In the genomic region with DNA sequence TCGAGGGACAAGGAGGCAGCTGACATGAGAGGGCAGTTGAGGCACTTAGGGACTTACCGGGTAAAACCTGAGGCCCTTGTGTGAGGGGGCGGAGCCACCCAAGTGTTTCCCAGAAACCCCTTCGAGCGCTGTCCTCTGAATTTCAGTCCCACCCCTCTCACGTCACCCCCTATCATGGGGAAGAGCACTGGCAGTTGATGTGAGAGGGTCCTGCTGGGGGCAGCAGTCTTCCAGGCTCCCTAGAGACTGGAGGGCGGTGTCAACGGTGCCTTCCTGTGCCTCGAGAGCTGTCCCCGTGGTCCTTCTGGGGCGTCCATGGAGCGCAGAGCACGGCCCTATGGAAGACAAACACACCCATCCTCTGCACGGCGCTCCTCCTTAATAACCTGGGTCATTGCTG, we compare ENCODE assay signal across 8 mouse cellular contexts. TPM values are rescaled to one million over a fixed set of nuclear protein-coding genes. Genes with fewer than 3 reads are reported as not detected.
DNase-seq lines count a peak whose midpoint lies in the region; ATAC-seq and TF ChIP-seq lines count a peak whose summit lies in the region.

No protein-coding gene starts in this region.

- no peaks in the 10 kb centered on the region for H3K9me3 ChIP-seq in heart, embryonic 15.5 days (replicated peaks)
- H3K9me3 ChIP-seq in liver, embryonic 11.5 days (ENCODE audit: control insufficient read depth, low read length), result no peaks in the 10 kb centered on the region
- no peaks in the 10 kb centered on the region for H3K9me3 ChIP-seq in neural tube, embryonic 12.5 days

- H3K4me1 ChIP-seq in kidney, adult 2 months (ENCODE audit: control insufficient read depth, insufficient read depth, low read length), result 0 out of 2 replicates have a peak, but pooled peaks cover 6% of the 10 kb centered on the region
- peaks cover 53% of the 10 kb centered on the region for H3K4me1 ChIP-seq in heart, embryonic 15.5 days (replicated peaks)
- H3K4me1 ChIP-seq in liver, embryonic 11.5 days (replicated peaks; ENCODE audit: control insufficient read depth, insufficient read depth, low read length), result peaks cover 26% of the 10 kb centered on the region
- H3K4me1 ChIP-seq in neural tube, embryonic 12.5 days, result peaks cover 57% of the 10 kb centered on the region

- peak overlapping the region; percentile 70 for H3K4me2 ChIP-seq in heart, embryonic 15.5 days
- peak overlapping the region; percentile 75 for H3K4me2 ChIP-seq in liver, embryonic 11.5 days
- H3K4me2 ChIP-seq in neural tube, embryonic 12.5 days (replicated peaks), result peak overlapping the region; percentile 74

- H3K9ac ChIP-seq in heart, embryonic 15.5 days, result peak overlapping the region; percentile 20; the same call in 1 of the 2 replicates
- peak overlapping the region; percentile 49; the same call in 1 of the 2 replicates for H3K9ac ChIP-seq in liver, embryonic 11.5 days (ENCODE audit: low read depth, low read length)
- peak overlapping the region; percentile 43 for H3K9ac ChIP-seq in neural tube, embryonic 12.5 days

- TF ChIP-seq CTCF in kidney, adult 2 months (conservative IDR thresholded peaks at IDR 0.05; ENCODE audit: insufficient read depth, insufficient read length, low read depth, low read length), result no peak

- no peak for DNase-seq in kidney, adult 2 months
- no peak for DNase-seq in kidney, adult 8-10 months
- DNase-seq in brain, embryonic 18.5 days (ENCODE audit: low read depth, low spot score), result peak; percentile 84
- DNase-seq in liver, embryonic 11.5 days (ENCODE audit: low spot score), result peak; percentile 72
- DNase-seq in urinary bladder, adult 18-20 months (ENCODE audit: low spot score in 2 of 2), result no peak
- DNase-seq in adrenal gland, adult (ENCODE audit: inconsistent age in 2 of 2, low spot score in 1 of 2), result no peak

- TF ChIP-seq POLR2A in kidney, adult 2 months (IDR thresholded peaks at IDR 0.05; ENCODE audit: low read depth, low read length), result no peak

- H3K27ac ChIP-seq in kidney, adult 2 months (ENCODE audit: insufficient read depth, low read depth, low read length), result no peak overlapping the region
- H3K27ac ChIP-seq in heart, embryonic 15.5 days, result no peak overlapping the region; the same call in 1 of the 2 replicates
- no peak overlapping the region for H3K27ac ChIP-seq in liver, embryonic 11.5 days (ENCODE audit: low read depth, low read length)
- H3K27ac ChIP-seq in neural tube, embryonic 12.5 days, result no peak overlapping the region

- 1% methylated on average over 15 of the region's 15 CpGs for WGBS in kidney, adult 2 months
- WGBS in heart, embryonic 15.5 days, result 2% methylated on average over 15 of the region's 15 CpGs
- WGBS in liver, embryonic 11.5 days, result under 1% methylated on average over 15 of the region's 15 CpGs
- WGBS in neural tube, embryonic 12.5 days, result under 1% methylated on average over 15 of the region's 15 CpGs

- no peaks in the 10 kb centered on the region for H3K36me3 ChIP-seq in kidney, adult 2 months (ENCODE audit: control insufficient read depth, insufficient read depth, low read length)
- H3K36me3 ChIP-seq in heart, embryonic 15.5 days, result no peaks in the 10 kb centered on the region
- no peaks in the 10 kb centered on the region for H3K36me3 ChIP-seq in liver, embryonic 11.5 days (ENCODE audit: control insufficient read depth, insufficient read depth, low read length)
- H3K36me3 ChIP-seq in neural tube, embryonic 12.5 days, result no peaks in the 10 kb centered on the region

- peak overlapping the region; percentile 2; the same call in 1 of the 2 replicates for H3K4me3 ChIP-seq in kidney, adult 2 months (ENCODE audit: insufficient read depth, low read depth, low read length)
- H3K4me3 ChIP-seq in heart, embryonic 15.5 days, result peak overlapping the region; percentile 43
- peak overlapping the region; percentile 45 for H3K4me3 ChIP-seq in liver, embryonic 11.5 days (ENCODE audit: low read depth, low read length)
- H3K4me3 ChIP-seq in neural tube, embryonic 12.5 days, result peak overlapping the region; percentile 31

- peak; percentile 27; the same call in 1 of the 2 replicates for ATAC-seq in heart, embryonic 15.5 days (replicated peaks; ENCODE audit: insufficient number of reproducible peaks, insufficient read depth, low FRiP score, low read depth)
- peak; percentile 71 for ATAC-seq in liver, embryonic 11.5 days (replicated peaks; ENCODE audit: low FRiP score)
- ATAC-seq in neural tube, embryonic 12.5 days (ENCODE audit: low FRiP score, low read depth), result peak; percentile 54

- H3K27me3 ChIP-seq in kidney, adult 2 months (replicated peaks; ENCODE audit: control insufficient read depth, insufficient read depth, low read length), result no peaks in the 10 kb centered on the region
- H3K27me3 ChIP-seq in heart, embryonic 15.5 days, result peaks cover 43% of the 10 kb centered on the region
- peaks cover 36% of the 10 kb centered on the region for H3K27me3 ChIP-seq in liver, embryonic 11.5 days (replicated peaks; ENCODE audit: control insufficient read depth, insufficient read depth, low read length)
- peaks cover 37% of the 10 kb centered on the region for H3K27me3 ChIP-seq in neural tube, embryonic 12.5 days (replicated peaks)

RNA-seq across cellular contexts. Expression of a gene that starts 12.4 kb away (rescaled TPM):
- 0.34 and 0.48 TPM in 2 replicates for polyA plus RNA-seq in kidney, adult 2 months (2012; rRNA removed)
- 0.24 and 0.34 TPM in 2 replicates for polyA plus RNA-seq in heart, embryonic 15.5 days (2015; fragmentation: Nextera tagmentation; extraction: Ambion mirVana)
- 0.08 TPM in 1 of 2 replicates, not detected in the other for polyA plus RNA-seq in liver, embryonic 11.5 days (2014; fragmentation: Nextera tagmentation; extraction: Ambion mirVana)
- polyA plus RNA-seq in neural tube, embryonic 12.5 days (2016; fragmentation: Nextera tagmentation; extraction: Ambion mirVana), result 2.4 and 4.1 TPM in 2 replicates

RNA-seq across cellular contexts. Expression of a gene that starts 16.8 kb away (rescaled TPM):
- 7.2 and 7.5 TPM in 2 replicates for polyA plus RNA-seq in kidney, adult 2 months (2012; rRNA removed)
- 14.8 and 16.1 TPM in 2 replicates for polyA plus RNA-seq in heart, embryonic 15.5 days (2015; fragmentation: Nextera tagmentation; extraction: Ambion mirVana)
- polyA plus RNA-seq in liver, embryonic 11.5 days (2014; fragmentation: Nextera tagmentation; extraction: Ambion mirVana), result 4.9 and 5.8 TPM in 2 replicates
- polyA plus RNA-seq in neural tube, embryonic 12.5 days (2016; fragmentation: Nextera tagmentation; extraction: Ambion mirVana), result 140 and 169 TPM in 2 replicates

RNA-seq across cellular contexts. Expression of a gene that starts 39.2 kb away (rescaled TPM):
- 0.88 and 0.94 TPM in 2 replicates for polyA plus RNA-seq in kidney, adult 2 months (2012; rRNA removed)
- polyA plus RNA-seq in heart, embryonic 15.5 days (2015; fragmentation: Nextera tagmentation; extraction: Ambion mirVana), result 4.1 and 20.1 TPM in 2 replicates
- 24.9 and 29.9 TPM in 2 replicates for polyA plus RNA-seq in liver, embryonic 11.5 days (2014; fragmentation: Nextera tagmentation; extraction: Ambion mirVana)
- polyA plus RNA-seq in neural tube, embryonic 12.5 days (2016; fragmentation: Nextera tagmentation; extraction: Ambion mirVana), result 372 and 405 TPM in 2 replicates

RNA-seq across cellular contexts. Expression of a gene that starts 39.8 kb away (rescaled TPM):
- not detected in 2 replicates for polyA plus RNA-seq in kidney, adult 2 months (2012; rRNA removed)
- 0.15 TPM in 1 of 2 replicates, not detected in the other for polyA plus RNA-seq in heart, embryonic 15.5 days (2015; fragmentation: Nextera tagmentation; extraction: Ambion mirVana)
- polyA plus RNA-seq in liver, embryonic 11.5 days (2014; fragmentation: Nextera tagmentation; extraction: Ambion mirVana), result not detected in 2 replicates
- polyA plus RNA-seq in neural tube, embryonic 12.5 days (2016; fragmentation: Nextera tagmentation; extraction: Ambion mirVana), result 0.24 and 0.60 TPM in 2 replicates

RNA-seq across cellular contexts. Expression of a gene that starts 55.3 kb away (rescaled TPM):
- polyA plus RNA-seq in kidney, adult 2 months (2012; rRNA removed), result 5.1 and 7.4 TPM in 2 replicates
- 15.4 and 20.6 TPM in 2 replicates for polyA plus RNA-seq in heart, embryonic 15.5 days (2015; fragmentation: Nextera tagmentation; extraction: Ambion mirVana)
- polyA plus RNA-seq in liver, embryonic 11.5 days (2014; fragmentation: Nextera tagmentation; extraction: Ambion mirVana), result 60.6 and 60.7 TPM in 2 replicates
- polyA plus RNA-seq in neural tube, embryonic 12.5 days (2016; fragmentation: Nextera tagmentation; extraction: Ambion mirVana), result 28.9 and 29.1 TPM in 2 replicates

Comparison
In these comparisons a context has a peak if more than half of its experiments do, and no peak if none do; other contexts are left out.
1. DNase-seq: peak in brain, embryonic 18.5 days (single experiment) and liver, embryonic 11.5 days (single experiment); none in kidney, adult 2 months (single experiment), kidney, adult 8-10 months (0 of 2), urinary bladder, adult 18-20 months (0 of 2) and adrenal gland, adult (0 of 2).
2. RNA of a gene that starts 39.2 kb away (polyA plus RNA-seq): 372 to 405 TPM in neural tube, embryonic 12.5 days; 24.9 to 29.9 TPM in liver, embryonic 11.5 days, 4.1 to 20.1 TPM in heart, embryonic 15.5 days and 0.88 to 0.94 TPM in kidney, adult 2 months; every median in the first group is over 10 times any median in the second.
3. Peak in every context shown above with its lines, with median percentiles within 50 percentile points of each other: H3K4me3 ChIP-seq, ATAC-seq, H3K4me2 ChIP-seq and H3K9ac ChIP-seq.